Mouse (Mus musculus): ENCODE measurements around the gene Gm11627.

The Gm11627 gene

GRCm38 (mm10) chr11:102602816-102603495 is 23.7 kb upstream of the Gm11627 start:
- DNase-seq (ENCODE audit: inconsistent ontology term), result peak; percentile 37

GRCm38 (mm10) chr11:102599912-102600311 is 20.7 kb upstream of the Gm11627 start:
- no peak for DNase-seq (ENCODE audit: inconsistent ontology term)

- no peak for DNase-seq (ENCODE audit: inconsistent ontology term)
These were observed 16.1 kb upstream of the Gm11627 start for GRCm38 (mm10) chr11:102595341-102595820.

GRCm38 (mm10) chr11:102587554-102587953 is 8.3 kb upstream of the Gm11627 start:
- no peak for DNase-seq (ENCODE audit: inconsistent ontology term)

GRCm38 (mm10) chr11:102586445-102587130 is 7.3 kb upstream of the Gm11627 start:
- no peak for DNase-seq (ENCODE audit: inconsistent ontology term)

- DNase-seq (ENCODE audit: inconsistent ontology term), result no peak
These were observed 3.5 kb upstream of the Gm11627 start for GRCm38 (mm10) chr11:102582736-102583135.

- DNase-seq (ENCODE audit: inconsistent ontology term), result peak; percentile 89
These were observed 2.9 kb upstream of the Gm11627 start for GRCm38 (mm10) chr11:102582016-102582610.

- DNase-seq (ENCODE audit: inconsistent ontology term), result peak; percentile 41
These were observed 2.2 kb upstream of the Gm11627 start for GRCm38 (mm10) chr11:102581281-102582015.

GRCm38 (mm10) chr11:102580034-102580330 is 721 bp upstream of the Gm11627 start:
- DNase-seq (ENCODE audit: inconsistent ontology term), result no peak

- DNase-seq (ENCODE audit: inconsistent ontology term), result peak; percentile 71
These were observed 731 bp downstream of the Gm11627 start for GRCm38 (mm10) chr11:102578341-102579118.

GRCm38 (mm10) chr11:102576050-102576754 is 3.1 kb downstream of the Gm11627 start:
- DNase-seq (ENCODE audit: inconsistent ontology term), result peak; percentile 91

- no peak for DNase-seq (ENCODE audit: inconsistent ontology term)
These were observed 4.2 kb downstream of the Gm11627 start for GRCm38 (mm10) chr11:102575034-102575433.

GRCm38 (mm10) chr11:102572866-102573663 is 6.2 kb downstream of the Gm11627 start:
- DNase-seq (ENCODE audit: inconsistent ontology term), result peak; percentile 75

- no peak for DNase-seq (ENCODE audit: inconsistent ontology term)
These were observed 10.4 kb downstream of the Gm11627 start for GRCm38 (mm10) chr11:102568756-102569377.

- DNase-seq (ENCODE audit: inconsistent ontology term), result no peak
These were observed 11.1 kb downstream of the Gm11627 start for GRCm38 (mm10) chr11:102568191-102568590.

GRCm38 (mm10) chr11:102567723-102568122 is 11.5 kb downstream of the Gm11627 start:
- DNase-seq (ENCODE audit: inconsistent ontology term), result no peak

GRCm38 (mm10) chr11:102567157-102567556 is 12.1 kb downstream of the Gm11627 start:
- DNase-seq (ENCODE audit: inconsistent ontology term), result no peak

- DNase-seq (ENCODE audit: inconsistent ontology term), result no peak
These were observed 13.0 kb downstream of the Gm11627 start for GRCm38 (mm10) chr11:102566290-102566689.

- no peak for DNase-seq (ENCODE audit: inconsistent ontology term)
These were observed 13.5 kb downstream of the Gm11627 start for GRCm38 (mm10) chr11:102565741-102566140.

Data from Muller cell, postnatal 12 days (primary cell).